Mouse (Mus musculus) thymus, adult 2 months (tissue): Measurements from ENCODE around the gene Olfr573-ps1. TPM values are rescaled to one million over a fixed set of nuclear protein-coding genes. Genes with fewer than 3 reads are reported as not detected.

Experiments used
- DNase-seq: peaks from one replicate; pipeline ENCODE4 v3.0.0; 2021
- H3K27ac ChIP-seq: fragments of 200-500 bp; 2 replicates; pipeline ENCODE4 v1.5.1; 2012; ENCODE audit warnings: low read length, control low read depth; ENCODE audit not compliant: control insufficient read depth, insufficient read depth
- H3K27me3 ChIP-seq: fragments of 200-500 bp; 2 replicates; pipeline ENCODE4 v1.6.1; 2012; ENCODE audit warnings: mild to moderate bottlenecking, low read length, moderate library complexity, mixed read lengths; ENCODE audit not compliant: control insufficient read depth, insufficient read depth
- H3K36me3 ChIP-seq: fragments of 200-500 bp; 2 replicates; pipeline ENCODE4 v1.6.1; 2012; ENCODE audit warnings: mild to moderate bottlenecking, low read length, moderate library complexity; ENCODE audit not compliant: control insufficient read depth, insufficient read depth
- H3K4me1 ChIP-seq: fragments of 200-500 bp; replicated peaks from 2 replicates; pipeline ENCODE4 v1.6.1; 2012; ENCODE audit warnings: low read length; ENCODE audit not compliant: control insufficient read depth, insufficient read depth
- H3K4me3 ChIP-seq: fragments of 200-500 bp; 2 replicates; pipeline ENCODE4 v1.5.1; 2012; ENCODE audit warnings: mild to moderate bottlenecking, low read length, control low read depth, moderate library complexity; ENCODE audit not compliant: control insufficient read depth, insufficient read depth
- CTCF ChIP-seq: fragments of 200-500 bp; IDR thresholded peaks from 2 replicates; pipeline ENCODE4 v1.5.1; 2012; ENCODE audit warnings: mild to moderate bottlenecking, control low read depth, low read length, moderate library complexity, borderline replicate concordance; ENCODE audit not compliant: control insufficient read depth, poor library complexity, insufficient read depth; ENCODE audit errors: extremely low read depth
- POLR2A ChIP-seq: fragments of 200-500 bp; IDR thresholded peaks from 2 replicates; pipeline ENCODE4 v1.6.1; 2012; ENCODE audit warnings: mild to moderate bottlenecking, low read length, control low read depth, moderate library complexity; ENCODE audit not compliant: control insufficient read depth, poor library complexity, insufficient read depth; ENCODE audit errors: extremely low read depth
- WGBS: fragments of 180-500 bp; shearing (Covaris S2); methylation state at CpG from one replicate; pipeline ENCODE4 v1.1.7; 2018; 5-methylcytosine and 5-hydroxymethylcytosine counted together
- polyA plus RNA-seq: library from polyadenylated mRNA; depleted of rRNA; stranded (reverse); fragments of >200 nt; gene quantifications from 2 replicates; pipeline ENCODE4 v1.2.3, GENCODE M21; 2012

Gene Olfr573-ps1
- polyA plus RNA-seq, 1 experiment = not detected

- no peak for TF ChIP-seq POLR2A
- no peak within 1 kb of the TSS for H3K4me3 ChIP-seq
- no peaks in the 10 kb centered on the region for H3K4me1 ChIP-seq
- 100% methylated on average over 1 of the region's 1 CpGs for WGBS
- no peaks in the 10 kb centered on the region for H3K27me3 ChIP-seq
- no peaks in the 10 kb centered on the region for H3K36me3 ChIP-seq
- H3K27ac ChIP-seq = no peak within 1 kb of the TSS
- DNase-seq = no peak
Measured at GRCm38 (mm10) chr7:102948167-102948566, 5.8 kb upstream of the Olfr573-ps1 start, which contains the start of gene Olfr574. Gene Olfr574, plus strand, starts transcription at chr7:102948467.

GRCm38 (mm10) chr7:102943417-102943816 lies 1.0 kb upstream of the Olfr573-ps1 start:
- no peaks in the 10 kb centered on the region for H3K4me1 ChIP-seq
- H3K27me3 ChIP-seq = no peaks in the 10 kb centered on the region
- WGBS = 94% methylated on average over 1 of the region's 1 CpGs
- DNase-seq = no peak
- no peak overlapping the region for H3K27ac ChIP-seq
- TF ChIP-seq POLR2A = no peak
- no peak for TF ChIP-seq CTCF
- H3K4me3 ChIP-seq = no peak overlapping the region
- no peaks in the 10 kb centered on the region for H3K36me3 ChIP-seq

GRCm38 (mm10) chr7:102927105-102927504 lies 15.3 kb downstream of the Olfr573-ps1 start:
- no peaks in the 10 kb centered on the region for H3K36me3 ChIP-seq
- no peak overlapping the region for H3K27ac ChIP-seq
- H3K4me1 ChIP-seq = no peaks in the 10 kb centered on the region
- no peak for DNase-seq
- TF ChIP-seq CTCF (no peak), POLR2A (no peak)
- no peak overlapping the region for H3K4me3 ChIP-seq
- no peaks in the 10 kb centered on the region for H3K27me3 ChIP-seq
- WGBS = 25% methylated on average over 3 of the region's 3 CpGs

- Histone ChIP-seq H3K27me3 (no peaks in the 10 kb centered on the region), H3K27ac (no peak within 1 kb of the TSS), H3K4me3 (no peak within 1 kb of the TSS), H3K36me3 (no peaks in the 10 kb centered on the region), H3K4me1 (no peaks in the 10 kb centered on the region)
- DNase-seq = no peak
- TF ChIP-seq CTCF = no peak
- no peak for TF ChIP-seq POLR2A
- WGBS = 69% methylated on average over 1 of the region's 1 CpGs
Measured at GRCm38 (mm10) chr7:102924109-102924508, 18.3 kb downstream of the Olfr573-ps1 start, which contains the start of gene Olfr572. Gene Olfr572, plus strand, starts transcription at chr7:102924409.

- 13% methylated on average over 1 of the region's 1 CpGs for WGBS
- TF ChIP-seq CTCF = no peak
- TF ChIP-seq POLR2A = no peak
- Histone ChIP-seq H3K36me3 (no peaks in the 10 kb centered on the region), H3K4me1 (no peaks in the 10 kb centered on the region), H3K4me3 (no peak overlapping the region), H3K27ac (no peak overlapping the region), H3K27me3 (no peaks in the 10 kb centered on the region)
- DNase-seq = no peak
Measured at GRCm38 (mm10) chr7:102919632-102920031, 22.7 kb downstream of the Olfr573-ps1 start.

GRCm38 (mm10) chr7:102917032-102917875 lies 25.1 kb downstream of the Olfr573-ps1 start, which contains the start of gene Olfr571:
Gene Olfr571, minus strand, starts transcription at chr7:102917536.
- no peak for DNase-seq
- Histone ChIP-seq H3K36me3 (no peaks in the 10 kb centered on the region), H3K27ac (no peak within 1 kb of the TSS), H3K27me3 (no peaks in the 10 kb centered on the region), H3K4me1 (no peaks in the 10 kb centered on the region), H3K4me3 (no peak within 1 kb of the TSS)
- TF ChIP-seq POLR2A (no peak), CTCF (no peak)
- WGBS = 76% methylated on average over 4 of the region's 4 CpGs
